Mouse (Mus musculus) adrenal gland (tissue): ENCODE measurements at regions not wholly inside any gene's neighbourhood (a gene's known extent, or its start where the extent isn't known, plus 50 kb on each side); places are given as distances from the start of the nearest gene placed in this dataset.

ENCODE experiments used
- intact Hi-C: fragments of 180-260 bp; cut with DNase I; formaldehyde crosslinking; loops from one replicate; pipeline ENCODE4 v1.15.1; 2025

DNA sequence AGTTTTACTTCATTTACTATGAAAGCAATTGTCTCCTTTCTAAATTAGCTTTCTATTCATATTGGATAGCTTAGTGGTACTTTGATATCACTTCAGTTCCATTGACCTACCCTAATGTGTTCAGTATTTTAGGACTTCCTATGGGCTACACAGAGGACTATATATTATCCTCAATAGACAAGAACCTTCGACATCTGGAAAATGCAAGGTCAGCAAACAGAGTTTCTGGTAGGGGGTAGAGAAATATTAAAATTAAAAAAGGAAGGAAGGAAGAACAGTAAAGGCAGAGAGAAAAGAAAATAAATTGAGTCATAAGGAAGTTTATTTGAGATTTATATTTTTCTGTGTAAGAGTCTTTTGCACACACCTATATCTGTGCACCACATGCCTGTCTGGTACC is 107.4 kb upstream of the Insig1 start:
- intact Hi-C loops, result no loop called here

DNA sequence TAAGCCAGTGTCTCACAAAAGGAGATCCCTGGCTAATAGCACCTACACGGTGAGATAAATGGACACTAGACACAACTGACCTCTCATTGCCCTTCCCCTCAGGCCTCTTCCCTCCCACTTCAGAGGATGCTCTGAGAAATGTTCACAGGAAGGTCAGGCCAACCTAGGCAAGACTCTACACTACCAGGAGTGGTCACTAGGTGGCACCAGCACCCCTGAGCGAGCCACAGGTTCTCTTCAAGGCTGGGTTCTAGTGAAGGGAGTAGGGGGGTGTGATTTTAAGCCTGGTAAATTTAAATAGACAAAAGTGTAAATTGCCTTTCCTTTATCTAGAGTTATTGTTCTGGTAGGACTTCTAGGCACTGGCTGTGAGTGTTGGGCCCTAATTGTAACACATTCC is 76.0 kb upstream of the Insig1 start:
- intact Hi-C loops, result loop anchor here (1.0 kb wide), 1 partner anchor 99 kb away; no protein-coding TSS in a partner anchor

DNA sequence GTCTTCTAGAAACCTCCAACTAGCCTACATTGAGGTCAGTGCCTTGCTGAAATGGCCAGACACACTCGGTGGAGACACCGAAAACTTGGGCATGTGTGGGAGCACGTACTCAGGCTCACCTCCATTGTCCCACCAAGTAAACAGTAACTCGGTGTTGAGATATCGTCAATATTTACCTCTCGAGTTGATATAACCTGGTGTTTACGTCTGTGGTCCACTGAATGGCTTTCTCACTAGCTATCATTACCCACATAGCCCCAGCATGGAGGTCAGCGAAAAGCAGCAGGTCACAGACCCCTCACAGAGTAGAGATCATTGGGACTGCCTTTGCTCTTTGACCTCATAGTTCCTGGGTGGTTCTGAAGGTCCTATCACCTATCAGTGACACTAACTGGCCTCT is 73.4 kb upstream of the Insig1 start:
- intact Hi-C loops, result no loop called here

DNA sequence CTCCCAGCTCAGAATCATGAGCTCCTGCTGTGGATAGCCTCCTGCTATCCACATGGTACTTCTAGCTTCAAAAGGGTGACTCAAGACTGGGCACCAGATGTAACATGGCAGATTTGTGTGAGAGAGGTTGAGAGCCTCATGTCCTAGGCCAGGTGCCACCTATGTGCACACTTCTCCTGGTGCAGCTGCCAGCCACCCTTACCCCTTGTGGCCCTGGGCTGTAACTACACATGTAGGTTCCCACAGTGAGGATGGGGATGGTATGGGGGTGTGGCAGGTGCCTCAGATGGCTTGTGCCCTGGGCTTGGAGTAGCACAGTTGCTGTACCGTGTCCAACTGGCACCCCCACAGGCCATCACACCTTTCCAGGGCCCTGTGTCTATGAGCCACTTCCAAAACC is 68.2 kb upstream of the Insig1 start:
- intact Hi-C loops, result no loop called here

DNA sequence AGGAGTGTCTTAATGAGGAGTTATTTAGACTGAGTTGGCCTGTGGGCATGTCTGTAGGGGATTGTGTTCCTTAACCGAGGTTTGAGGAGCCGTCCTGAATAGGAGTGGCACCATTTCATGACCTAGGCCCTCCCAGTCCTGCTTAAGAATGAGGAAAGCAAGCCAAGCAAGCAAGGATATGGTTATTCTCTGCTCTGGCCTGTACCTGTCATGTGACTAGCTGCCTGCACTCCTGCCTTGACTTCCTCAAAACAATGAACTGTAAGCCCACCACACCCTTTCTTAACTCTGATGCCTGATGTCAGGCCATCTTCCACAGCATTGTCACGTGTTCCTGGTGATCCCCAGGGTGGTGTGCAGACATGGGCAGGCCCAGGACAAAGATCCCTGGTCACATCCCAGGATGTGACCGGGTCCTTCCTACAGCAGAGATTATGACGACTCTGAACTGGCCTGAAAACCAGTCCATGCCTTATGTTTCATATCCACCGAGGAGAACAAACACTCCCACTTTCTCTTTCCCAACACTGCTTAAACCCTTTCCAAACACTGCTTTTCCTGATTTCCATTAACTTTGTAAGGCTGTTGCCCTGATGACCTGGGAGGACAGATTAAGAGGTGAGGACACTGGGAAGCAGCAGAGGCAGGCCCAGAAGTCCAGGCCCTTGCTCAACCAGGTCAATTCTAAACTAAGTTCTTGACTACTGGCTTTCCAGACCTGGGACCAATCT is 67.2 kb upstream of the Insig1 start:
- intact Hi-C loops, result no loop called here

- intact Hi-C loops, result no loop called here
These were observed 66.7 kb upstream of the Insig1 start for GRCm38 (mm10) chr5:28004487-28004827.

GRCm38 (mm10) chr5:28009386-28009785 is 61.8 kb upstream of the Insig1 start:
- intact Hi-C loops, result no loop called here

- intact Hi-C loops, result no loop called here
These were observed 61.3 kb upstream of the Insig1 start for GRCm38 (mm10) chr5:28009871-28010270.

DNA sequence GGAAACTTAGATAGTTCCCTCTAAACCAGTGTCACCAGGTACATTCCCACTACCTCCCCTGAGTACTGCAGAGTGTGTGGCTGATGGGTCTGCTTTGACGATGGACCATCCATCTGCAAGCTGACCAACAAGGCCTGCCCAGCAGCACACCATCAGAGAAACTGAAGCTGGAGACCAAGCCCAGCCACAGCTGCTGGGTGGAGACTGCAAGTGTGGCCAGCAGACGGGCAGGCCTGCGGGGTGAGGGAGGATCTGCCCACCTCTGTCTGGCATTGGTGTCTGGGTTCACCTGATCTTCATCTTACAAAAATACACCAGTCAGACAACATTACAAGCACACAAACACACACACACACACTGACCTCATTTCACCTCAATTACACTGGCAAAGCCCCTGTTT is 60.6 kb upstream of the Insig1 start:
- intact Hi-C loops, result no loop called here

- intact Hi-C loops, result no loop called here
These were observed 58.7 kb upstream of the Insig1 start for GRCm38 (mm10) chr5:28012496-28012895.

- intact Hi-C loops, result no loop called here
These were observed 57.4 kb upstream of the Insig1 start for GRCm38 (mm10) chr5:28013619-28014273.

- intact Hi-C loops, result no loop called here
These were observed 51.3 kb upstream of the Insig1 start for GRCm38 (mm10) chr5:28019864-28020263.
